Mouse (Mus musculus) heart, embryonic 15.5 days (tissue): ENCODE measurements around the gene Sptan1. TPM values are rescaled to one million over a fixed set of nuclear protein-coding genes. Genes with fewer than 3 reads are reported as not detected.

Experiments
- ATAC-seq: fragments of 200-750 bp; cut with Nextera tagmentation; replicated peaks from 2 replicates; pipeline ENCODE4 v1.8.0; 2017; ENCODE audit warnings: low read depth, moderate TSS enrichment; ENCODE audit not compliant: insufficient number of reproducible peaks, insufficient read depth, low FRiP score
- H3K27ac ChIP-seq: fragments of 300-500 bp; sonication (generic); 2 replicates; pipeline ENCODE4 v1.5.1; 2015; ENCODE audit warnings: mild to moderate bottlenecking, inconsistent platforms
- H3K27me3 ChIP-seq: fragments of 300-500 bp; sonication (generic); 2 replicates; pipeline ENCODE4 v1.6.1; 2015; ENCODE audit warnings: inconsistent platforms
- H3K36me3 ChIP-seq: fragments of 300-500 bp; sonication (generic); 2 replicates; pipeline ENCODE4 v1.6.1; 2015; ENCODE audit warnings: mild to moderate bottlenecking, inconsistent platforms
- H3K4me1 ChIP-seq: fragments of 300-500 bp; sonication (generic); replicated peaks from 2 replicates; pipeline ENCODE4 v1.6.1; 2015; ENCODE audit warnings: inconsistent platforms
- H3K4me2 ChIP-seq: fragments of 300-500 bp; sonication (generic); 2 replicates; pipeline ENCODE4 v1.6.1; 2015; ENCODE audit warnings: inconsistent platforms, mild to moderate bottlenecking, moderate library complexity
- H3K4me3 ChIP-seq: fragments of 300-500 bp; sonication (generic); 2 replicates; pipeline ENCODE4 v1.5.1; 2015; ENCODE audit warnings: mild to moderate bottlenecking, inconsistent platforms
- H3K9ac ChIP-seq: fragments of 300-500 bp; sonication (generic); 2 replicates; pipeline ENCODE4 v1.6.1; 2015; ENCODE audit warnings: mild to moderate bottlenecking, inconsistent platforms
- H3K9me3 ChIP-seq: fragments of 300-500 bp; sonication (generic); replicated peaks from 2 replicates; pipeline ENCODE4 v1.6.1; 2016; ENCODE audit warnings: inconsistent platforms
- WGBS: fragments of 180-500 bp; shearing (Covaris S2); methylation state at CpG from one replicate; pipeline ENCODE4 v1.1.7; 2015; ENCODE audit warnings: mixed read lengths; 5-methylcytosine and 5-hydroxymethylcytosine counted together
- microRNA-seq: library from miRNA; unstranded; fragments of <30 nt; microRNA quantifications from one replicate; pipeline ENCODE4, GENCODE M21; 2016
- polyA plus RNA-seq: library from polyadenylated mRNA; unstranded; fragments of >200 nt; fragmentation: Nextera tagmentation; extraction: Ambion mirVana; gene quantifications from 2 replicates; pipeline ENCODE4 v1.2.1, GENCODE M21; 2015

The Sptan1 gene
- polyA plus RNA-seq, 1 experiment from 2014 or later: 81.7 TPM

DNA sequence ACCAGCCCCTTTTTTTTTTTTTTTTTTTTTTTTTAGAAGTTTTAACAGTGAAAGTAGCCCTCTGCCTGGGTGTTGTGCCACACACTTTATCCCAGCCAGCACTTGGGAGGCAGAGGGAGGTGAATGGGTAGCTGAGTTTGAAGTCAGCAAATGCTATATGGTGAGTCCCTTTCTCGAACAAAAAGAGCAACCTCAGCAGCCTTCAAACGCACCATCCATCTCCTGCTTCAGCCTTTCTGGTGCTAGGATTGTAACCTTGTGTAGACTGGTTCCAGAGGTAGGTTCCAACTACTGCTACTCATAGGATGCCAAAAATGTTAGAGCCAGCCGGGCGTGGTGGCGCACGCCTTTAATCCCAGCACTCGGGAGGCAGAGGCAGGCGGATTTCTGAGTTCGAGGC, 111.1 kb downstream of the Sptan1 start:
- H3K9ac ChIP-seq: no peak overlapping the region
- no peak overlapping the region for H3K4me3 ChIP-seq
- 0 out of 2 replicates have a peak, but pooled peaks cover 20% of the 10 kb centered on the region for H3K36me3 ChIP-seq
- no peaks in the 10 kb centered on the region for H3K9me3 ChIP-seq
- WGBS: 89% methylated on average over 9 of the region's 9 CpGs
- peaks cover 12% of the 10 kb centered on the region for H3K4me1 ChIP-seq
- H3K27ac ChIP-seq: no peak overlapping the region
- ATAC-seq: no peak
- H3K4me2 ChIP-seq: no peak overlapping the region
- no peaks in the 10 kb centered on the region for H3K27me3 ChIP-seq

GRCm38 (mm10) chr2:30076959-30077358, 111.6 kb downstream of the Sptan1 start:
- ATAC-seq: no peak
- H3K9ac ChIP-seq: peak overlapping the region; percentile 69; the same call in 1 of the 2 replicates
- 65% methylated on average over 6 of the region's 6 CpGs for WGBS

DNA sequence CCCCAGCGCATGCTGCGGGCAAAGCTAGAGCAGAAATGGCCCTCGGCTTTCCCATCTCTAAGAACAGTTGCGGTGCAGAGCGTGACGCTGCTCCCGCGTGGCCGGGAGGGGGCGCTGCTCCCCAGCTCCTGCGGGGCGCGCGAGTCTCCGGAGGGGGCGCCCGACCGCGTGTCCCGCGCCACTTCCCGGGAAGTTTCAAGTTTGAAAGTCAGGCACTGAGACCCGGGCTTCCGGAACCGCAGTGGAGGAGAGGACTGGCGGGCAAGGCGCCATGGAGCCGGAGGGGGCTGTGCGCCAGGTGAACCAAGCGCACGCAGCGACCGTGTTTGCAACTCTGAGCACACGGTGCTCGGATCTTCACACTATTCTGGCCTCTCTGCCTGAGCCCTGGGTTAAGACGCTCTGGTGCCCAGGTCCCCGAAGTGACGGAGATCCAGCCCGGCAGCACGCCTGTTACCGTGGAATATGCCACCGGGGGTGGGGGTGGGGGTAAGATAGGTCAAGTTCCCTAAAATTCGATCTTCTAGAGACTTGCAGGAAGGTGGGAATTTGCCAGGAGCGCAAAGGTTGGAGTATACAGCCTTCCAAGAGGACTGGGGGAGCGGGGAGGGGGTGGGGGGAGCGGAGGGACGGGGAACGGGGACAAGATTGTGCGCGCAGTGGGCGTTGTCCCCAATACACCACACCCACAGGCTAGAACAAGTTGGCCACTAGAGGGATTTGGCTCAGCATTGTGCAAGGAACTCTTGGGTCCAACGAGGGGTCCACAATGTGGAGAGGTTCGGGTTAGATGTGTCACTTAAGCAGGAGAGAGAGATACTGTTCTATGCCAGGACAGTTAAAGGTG, 112.4 kb downstream of the Sptan1 start, which contains the start of gene Pkn3:
Gene Pkn3 (plus strand): TSS at position 183 of the 847 bp plus-strand sequence.
- H3K4me1 ChIP-seq: peaks cover 12% of the 10 kb centered on the region
- 1% methylated on average over 53 of the region's 53 CpGs for WGBS
- H3K36me3 ChIP-seq: 0 out of 2 replicates have a peak, but pooled peaks cover 12% of the 10 kb centered on the region
- H3K9me3 ChIP-seq: no peaks in the 10 kb centered on the region
- ATAC-seq: peak; percentile 82
- peak within 1 kb of the TSS; percentile 66 for H3K4me3 ChIP-seq
- peak within 1 kb of the TSS; percentile 87 for H3K27ac ChIP-seq
- peak within 1 kb of the TSS; percentile 69 for H3K9ac ChIP-seq
- no peaks in the 10 kb centered on the region for H3K27me3 ChIP-seq
- H3K4me2 ChIP-seq: peak within 1 kb of the TSS; percentile 97

More at GRCm38 (mm10) chr2:30076959-30077358, 111.6 kb downstream of the Sptan1 start:
- H3K4me3 ChIP-seq: peak overlapping the region; percentile 66
- 0 out of 2 replicates have a peak, but pooled peaks cover 17% of the 10 kb centered on the region for H3K36me3 ChIP-seq
- H3K4me1 ChIP-seq: peaks cover 12% of the 10 kb centered on the region
- H3K27ac ChIP-seq: peak overlapping the region; percentile 20; the same call in 1 of the 2 replicates
- H3K4me2 ChIP-seq: peak overlapping the region; percentile 97
- no peaks in the 10 kb centered on the region for H3K27me3 ChIP-seq
- no peaks in the 10 kb centered on the region for H3K9me3 ChIP-seq

GRCm38 (mm10) chr2:30078349-30078712, 113.0 kb downstream of the Sptan1 start:
- Histone ChIP-seq H3K4me3 (peak overlapping the region; percentile 66), H3K27me3 (no peaks in the 10 kb centered on the region), H3K27ac (peak overlapping the region; percentile 87), H3K9ac (peak overlapping the region; percentile 69), H3K36me3 (0 out of 2 replicates have a peak, but pooled peaks cover 8% of the 10 kb centered on the region), H3K4me2 (peak overlapping the region; percentile 97), H3K9me3 (no peaks in the 10 kb centered on the region), H3K4me1 (peaks cover 12% of the 10 kb centered on the region)
- 15% methylated on average over 10 of the region's 10 CpGs for WGBS
- ATAC-seq: peak; percentile 61

DNA sequence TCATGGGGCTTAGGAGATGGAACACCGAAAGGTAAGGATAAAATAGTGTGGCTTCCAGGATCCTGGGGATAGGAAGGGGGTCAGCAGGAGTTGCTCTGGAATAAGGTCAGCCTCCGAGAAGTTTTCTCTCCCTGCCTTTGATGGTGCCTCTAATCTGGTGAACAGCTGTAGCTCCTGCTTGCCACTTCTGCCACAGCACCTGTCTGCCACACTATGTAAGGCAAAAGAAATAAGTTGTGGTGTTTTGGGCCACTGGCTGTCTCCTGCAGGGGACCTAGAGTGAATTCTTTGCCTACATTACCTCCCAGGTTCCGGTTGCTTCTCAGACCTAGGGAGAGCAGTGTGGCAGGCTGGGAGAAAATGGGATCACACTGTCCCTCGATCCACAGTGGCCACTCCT, 113.4 kb downstream of the Sptan1 start:
- ATAC-seq: no peak
- Histone ChIP-seq H3K36me3 (0 out of 2 replicates have a peak, but pooled peaks cover 3% of the 10 kb centered on the region), H3K27ac (peak overlapping the region; percentile 87), H3K9ac (peak overlapping the region; percentile 69), H3K27me3 (no peaks in the 10 kb centered on the region), H3K4me3 (peak overlapping the region; percentile 66), H3K9me3 (no peaks in the 10 kb centered on the region), H3K4me1 (peaks cover 12% of the 10 kb centered on the region), H3K4me2 (peak overlapping the region; percentile 97; the same call in 1 of the 2 replicates)
- 65% methylated on average over 4 of the region's 4 CpGs for WGBS

DNA sequence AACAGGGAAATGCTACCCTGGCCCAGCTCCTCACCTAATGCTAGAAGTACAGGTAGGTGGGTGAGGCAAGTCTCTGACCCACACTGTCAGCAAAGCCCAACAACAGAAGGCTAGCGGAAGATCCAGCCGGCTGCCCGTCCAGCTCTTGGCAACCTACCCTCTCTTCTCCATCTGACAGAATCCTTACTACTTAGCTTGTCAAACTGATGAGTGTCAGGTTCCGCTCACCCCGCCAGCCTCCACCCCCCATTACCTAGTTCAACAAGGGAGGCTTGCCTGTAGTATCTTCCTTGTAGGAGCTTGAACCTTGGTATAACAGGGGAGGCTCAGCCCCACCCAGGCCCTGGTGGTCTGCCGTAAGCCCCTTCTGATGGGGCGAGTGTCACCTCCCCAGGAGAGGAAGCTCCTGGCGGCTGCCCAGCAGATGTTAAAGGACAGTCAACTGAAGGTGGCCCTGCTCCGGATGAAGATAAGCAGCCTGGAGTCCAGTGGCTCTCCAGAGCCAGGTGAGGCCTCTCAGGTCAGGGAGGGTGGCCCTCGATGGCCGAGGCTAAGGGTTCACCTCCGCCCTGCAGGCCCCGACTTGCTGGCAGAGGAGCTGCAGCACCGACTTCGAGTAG, 114.9 kb downstream of the Sptan1 start:
- Histone ChIP-seq H3K9ac (no peak overlapping the region), H3K4me2 (no peak overlapping the region)
- no peak for ATAC-seq

More for the DNA sequence above, 114.9 kb downstream of the Sptan1 start:
- Histone ChIP-seq H3K4me1 (peaks cover 19% of the 10 kb centered on the region), H3K9me3 (no peaks in the 10 kb centered on the region), H3K27me3 (no peaks in the 10 kb centered on the region), H3K4me3 (no peak overlapping the region), H3K36me3 (no peaks in the 10 kb centered on the region), H3K27ac (no peak overlapping the region)
- 73% methylated on average over 15 of the region's 15 CpGs for WGBS

Small RNAs within 50 kb of the gene (microRNA-seq; reads per million reads assigned to microRNA genes)
- gene Mir6997: 0.63 reads per million

Other genes with a start within 250 kb of the Sptan1 start
- not detected in 2 replicates for gene Gm13420, start 213.9 kb upstream of the Sptan1 start, polyA plus RNA-seq
- gene Gm13547, start 206.2 kb upstream of the Sptan1 start, polyA plus RNA-seq: not detected in 2 replicates
- gene Coq4, start 178.1 kb upstream of the Sptan1 start, polyA plus RNA-seq: 22.9 and 28.7 TPM in 2 replicates
- 21.0 and 29.8 TPM in 2 replicates for gene Trub2, start 177.1 kb upstream of the Sptan1 start, polyA plus RNA-seq
- 9.7 and 12.6 TPM in 2 replicates for gene Slc27a4, start 162.9 kb upstream of the Sptan1 start, polyA plus RNA-seq
- gene Urm1, start 145.5 kb upstream of the Sptan1 start, polyA plus RNA-seq: 13.0 and 18.6 TPM in 2 replicates
- 17.9 and 24.4 TPM in 2 replicates for gene Cercam, start 96.4 kb upstream of the Sptan1 start, polyA plus RNA-seq
- 42.4 and 45.2 TPM in 2 replicates for gene Odf2, start 76.3 kb upstream of the Sptan1 start, polyA plus RNA-seq
- 34.2 and 41.2 TPM in 2 replicates for gene Gle1, start 30.1 kb upstream of the Sptan1 start, polyA plus RNA-seq
- gene Wdr34, start 83.3 kb downstream of the Sptan1 start, polyA plus RNA-seq: 18.7 and 25.0 TPM in 2 replicates
- gene Set, start 91.8 kb downstream of the Sptan1 start, polyA plus RNA-seq: 194 and 206 TPM in 2 replicates
- 11.0 and 11.1 TPM in 2 replicates for gene Pkn3, start 112.1 kb downstream of the Sptan1 start, polyA plus RNA-seq
- gene Zdhhc12, start 128.1 kb downstream of the Sptan1 start, polyA plus RNA-seq: 25.8 and 31.3 TPM in 2 replicates
- gene Zer1, start 159.0 kb downstream of the Sptan1 start, polyA plus RNA-seq: 5.0 and 6.8 TPM in 2 replicates
- gene Tbc1d13, start 168.2 kb downstream of the Sptan1 start, polyA plus RNA-seq: 5.6 and 6.4 TPM in 2 replicates
- 33.9 and 35.1 TPM in 2 replicates for gene Endog, start 205.9 kb downstream of the Sptan1 start, polyA plus RNA-seq
- 27.3 and 36.3 TPM in 2 replicates for gene Spout1, start 212.9 kb downstream of the Sptan1 start, polyA plus RNA-seq
- 21.1 and 22.1 TPM in 2 replicates for gene Kyat1, start 240.3 kb downstream of the Sptan1 start, polyA plus RNA-seq